Mouse (Mus musculus) spleen, adult 2 months (tissue): ENCODE data around the gene Mocs2.

Experiments used
- CTCF ChIP-seq: fragments of 200-500 bp; IDR thresholded peaks from 2 replicates; pipeline ENCODE4 v1.5.1; 2011; ENCODE audit warnings: mild to moderate bottlenecking, inconsistent platforms; ENCODE audit not compliant: insufficient read depth, insufficient read length, insufficient replicate concordance; ENCODE audit errors: extremely low read depth
- POLR2A ChIP-seq: fragments of 200-500 bp; IDR thresholded peaks from 2 replicates; pipeline ENCODE4 v1.6.1; 2011; ENCODE audit warnings: low read depth, low read length, inconsistent platforms

DNA sequence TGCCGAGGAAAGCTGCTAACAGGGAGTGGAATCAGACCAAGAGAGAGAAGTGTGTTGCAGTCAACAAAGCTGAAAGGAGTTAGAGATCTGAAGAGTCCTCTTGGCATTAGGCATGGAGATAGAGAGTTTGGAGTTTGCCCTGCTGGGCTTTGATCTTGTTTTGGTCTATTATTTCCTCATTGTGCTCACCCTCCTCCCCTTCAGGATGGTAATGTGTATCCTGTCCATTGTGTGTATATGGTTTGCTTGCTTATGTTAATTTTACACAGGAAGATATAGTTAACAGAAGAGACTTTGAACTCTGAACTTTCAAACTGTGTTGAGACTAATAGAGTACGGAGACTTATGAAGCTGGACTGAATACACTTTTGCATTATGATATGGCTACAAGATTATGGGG, 15.1 kb upstream of the Mocs2 start:
- no peak for TF ChIP-seq CTCF
- no peak for TF ChIP-seq POLR2A
